Mouse (Mus musculus) naive thymus-derived CD4-positive, alpha-beta T cell, adult 2 months (primary cell): ENCODE measurements at regions not wholly inside any gene's neighbourhood (a gene's known extent, or its start where the extent isn't known, plus 50 kb on each side); places are given as distances from the start of the nearest gene placed in this dataset.

Source experiments
- DNase-seq: peaks from one replicate; pipeline ENCODE4 v3.0.0-alpha.2; 2011; ENCODE audit warnings: low read depth

DNA sequence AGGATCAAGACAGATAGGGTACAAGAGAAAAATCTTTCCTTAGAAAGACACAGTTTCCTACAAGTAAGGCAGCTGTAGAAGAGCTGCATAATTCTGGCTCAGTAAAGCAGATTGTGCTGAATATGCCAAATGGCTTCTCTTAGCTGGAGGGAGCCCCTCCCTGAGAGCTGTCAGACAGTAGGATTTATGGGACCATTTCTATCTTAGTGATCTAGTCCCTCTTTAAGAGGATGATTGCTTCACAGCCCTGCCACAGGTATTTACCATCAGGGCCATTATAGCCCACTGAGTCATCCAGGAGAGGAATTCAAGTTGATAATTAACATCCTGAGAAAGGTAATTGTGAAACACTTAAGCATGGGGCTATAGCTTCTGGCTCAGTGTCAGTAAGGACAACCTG lies 101.5 kb upstream of the Cypt1 start:
- DNase-seq, result no peak

DNA sequence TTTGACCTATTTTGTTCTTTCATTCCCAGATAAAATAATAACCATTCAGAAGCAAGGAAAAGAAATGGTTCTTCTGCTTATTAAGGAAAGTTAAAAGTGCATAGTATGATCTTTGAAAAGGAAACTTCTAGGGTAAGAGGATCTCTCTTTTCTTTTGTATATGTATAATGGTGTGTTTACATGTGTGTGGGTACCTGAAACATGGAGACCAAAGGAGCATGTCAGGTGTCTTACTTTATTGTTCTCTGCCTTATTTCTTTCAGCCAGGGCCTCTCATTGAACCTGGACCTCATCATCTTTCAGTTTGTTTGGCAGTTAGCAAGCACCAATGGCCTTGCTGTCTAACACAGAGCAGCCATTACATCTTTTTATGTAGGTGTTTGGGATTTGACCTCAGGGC lies 101.0 kb upstream of the Cypt1 start:
- DNase-seq, result no peak

DNA sequence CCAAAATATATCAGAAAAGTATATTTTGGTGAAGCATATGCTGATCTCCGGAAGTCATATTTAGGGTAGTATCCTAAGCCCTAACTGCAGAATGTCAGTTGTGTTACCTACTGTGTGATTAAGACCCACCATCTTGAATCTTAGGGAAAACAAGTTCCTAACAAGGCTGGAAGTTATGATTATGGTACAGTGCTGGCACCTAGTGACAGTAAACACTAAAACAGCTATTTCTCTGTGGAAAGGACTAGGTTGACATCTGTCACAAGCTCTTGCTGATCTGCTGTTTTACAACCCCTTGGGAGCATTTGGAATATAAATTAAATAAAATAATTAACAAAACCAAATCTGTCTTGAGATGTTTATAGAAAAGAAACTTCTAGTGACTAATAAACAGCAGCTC lies 84.6 kb upstream of the Cypt1 start:
- no peak for DNase-seq

DNA sequence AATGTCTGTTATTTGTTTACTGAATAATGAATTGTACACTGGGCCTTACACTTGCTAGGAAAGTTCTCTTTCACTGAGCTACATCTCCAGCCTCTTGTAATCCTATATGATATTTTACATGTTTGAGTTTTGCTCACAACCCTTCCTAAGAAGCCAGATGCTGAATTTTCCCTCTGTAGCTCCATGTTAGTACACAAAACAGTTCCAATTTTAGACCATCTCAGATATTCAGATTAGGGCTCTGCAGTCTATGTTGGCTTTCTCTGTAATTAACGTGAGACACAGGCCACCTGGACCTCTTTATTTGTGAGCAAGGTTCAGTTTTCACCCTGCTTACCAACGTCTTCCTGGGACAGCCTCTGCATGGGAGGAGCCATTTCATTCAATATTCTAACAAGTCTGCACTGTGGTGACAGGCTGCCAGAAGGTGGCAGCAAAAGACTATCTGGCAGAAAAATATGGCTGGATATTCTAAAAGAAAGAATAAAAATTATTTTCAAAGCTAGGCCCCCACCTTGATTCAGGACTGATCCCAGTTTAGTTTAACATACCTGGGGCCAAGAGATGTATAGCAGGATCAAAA lies 72.1 kb upstream of the Cypt1 start:
- DNase-seq, result peak; percentile 1
